Mouse (Mus musculus): ENCODE results near the gene Nup98. TPM values are rescaled to one million over a fixed set of nuclear protein-coding genes. Genes with fewer than 3 reads are reported as not detected.

Gene Nup98
- polyA plus RNA-seq, 1 experiment from 2014 or later = 30.0 TPM

DNA sequence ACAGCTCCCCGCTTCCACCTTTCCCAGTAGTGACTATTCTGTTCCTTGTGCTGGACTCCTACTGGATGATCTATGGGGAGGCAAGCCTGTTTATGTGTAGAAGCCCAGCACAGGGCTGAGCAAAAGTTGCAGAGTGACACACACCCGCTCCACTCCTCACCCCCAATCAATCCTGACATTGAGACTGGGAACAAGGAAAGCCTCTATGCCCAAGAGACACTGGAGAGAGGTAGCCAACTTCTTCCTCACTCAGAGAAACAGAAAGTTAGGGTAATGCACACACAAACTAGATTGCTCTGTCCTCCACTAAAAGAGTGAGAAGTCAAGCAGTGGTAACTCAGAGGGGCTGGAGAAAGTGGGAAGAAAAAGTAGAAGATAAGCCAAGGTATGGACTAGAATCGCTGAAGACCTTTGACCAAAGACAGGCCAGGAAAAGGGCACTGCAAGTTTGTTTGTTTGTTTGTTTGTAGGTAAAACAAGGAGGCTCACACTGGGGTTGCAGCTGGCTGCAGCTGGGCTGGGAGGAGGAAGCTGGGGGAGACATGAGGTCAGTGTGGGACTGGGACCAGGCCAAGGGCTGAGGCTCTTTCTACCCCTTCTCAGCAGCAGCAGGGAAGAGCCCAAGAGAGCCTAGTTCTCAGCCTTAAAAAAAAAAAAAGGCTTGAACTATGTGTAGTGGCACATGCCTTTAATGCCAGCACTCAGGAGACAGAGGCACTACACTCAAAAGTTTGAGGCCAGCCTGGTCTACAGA, 35.0 kb upstream of the Nup98 start:
- Histone ChIP-seq H3K27ac (peak overlapping the region; percentile 100), H3K79me2 (ENCODE audit: inconsistent target) (peaks cover 98% of the 10 kb centered on the region), H3K4me3 (ENCODE audit: inconsistent target) (no peak overlapping the region), H3K36me3 (ENCODE audit: inconsistent target) (peaks cover 15% of the 10 kb centered on the region)
- 64% methylated on average over 3 of the region's 3 CpGs for WGBS (ENCODE audit: missing documents)

DNA sequence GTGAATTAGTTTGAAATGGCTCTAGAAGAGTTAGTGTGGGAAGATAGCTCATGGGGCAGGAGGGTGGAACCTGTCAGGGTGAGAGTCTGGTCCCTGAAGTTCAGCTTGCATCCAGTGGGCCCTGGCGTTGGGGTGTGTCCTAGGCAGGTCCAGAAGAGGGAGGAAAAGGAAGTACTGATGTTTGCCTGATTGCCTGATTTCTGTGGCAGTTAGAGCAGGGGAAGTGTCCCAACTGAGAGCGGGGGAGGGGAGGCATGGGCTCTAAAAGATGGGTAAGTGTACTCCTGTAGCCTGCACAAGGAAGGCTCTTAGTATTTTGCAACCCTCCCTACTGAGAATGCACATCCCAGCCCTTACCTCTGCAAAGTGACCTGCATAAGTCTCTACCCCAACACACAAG, 33.9 kb upstream of the Nup98 start:
- WGBS (ENCODE audit: missing documents) = 11% methylated on average over 2 of the region's 2 CpGs
- Histone ChIP-seq H3K4me3 (ENCODE audit: inconsistent target) (no peak overlapping the region), H3K27ac (peak overlapping the region; percentile 100), H3K79me2 (ENCODE audit: inconsistent target) (peaks cover 100% of the 10 kb centered on the region), H3K36me3 (ENCODE audit: inconsistent target) (peaks cover 26% of the 10 kb centered on the region)

DNA sequence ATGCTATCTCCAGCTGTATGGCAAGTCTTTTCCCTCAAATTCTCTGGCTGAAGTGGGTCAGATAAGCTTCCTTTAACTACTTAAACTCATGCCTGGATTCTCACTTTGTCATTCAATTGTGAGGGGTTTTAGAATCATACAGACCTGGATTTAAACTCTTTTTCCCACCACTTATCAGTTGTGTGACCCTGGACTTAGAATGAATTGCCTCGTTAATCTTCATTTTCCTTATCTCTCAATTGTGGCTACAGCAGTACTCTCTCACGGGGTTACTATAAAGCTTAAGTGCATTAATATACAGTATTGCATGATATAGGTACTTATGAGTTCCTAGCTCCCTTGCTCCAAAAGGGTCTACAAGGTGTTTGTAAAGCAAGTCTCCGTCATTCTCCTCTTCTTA, 32.9 kb upstream of the Nup98 start:
- WGBS (ENCODE audit: missing documents) = 86% methylated on average over 3 of the region's 3 CpGs

DNA sequence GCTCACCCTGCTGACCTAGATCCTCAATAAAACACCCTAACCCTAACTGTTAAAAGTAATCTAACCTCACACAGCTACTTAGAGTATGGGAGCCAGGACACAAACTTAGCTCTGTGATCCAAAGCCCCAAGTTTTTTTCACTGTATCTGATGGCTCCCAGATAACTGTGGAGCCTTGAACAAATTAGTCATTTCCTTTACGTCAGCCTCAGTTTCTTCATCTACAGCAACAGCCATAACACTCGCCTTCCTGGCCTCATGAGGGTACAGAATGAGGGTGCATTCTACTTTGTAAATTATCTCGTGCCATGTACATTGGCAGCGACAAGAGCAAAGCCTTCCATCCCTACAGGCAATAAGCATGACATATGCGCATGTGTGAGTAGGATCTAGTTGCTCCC, 32.4 kb upstream of the Nup98 start:
- Histone ChIP-seq H3K27ac (peak overlapping the region; percentile 100), H3K4me3 (ENCODE audit: inconsistent target) (no peak overlapping the region), H3K36me3 (ENCODE audit: inconsistent target) (peaks cover 39% of the 10 kb centered on the region), H3K79me2 (ENCODE audit: inconsistent target) (peaks cover 100% of the 10 kb centered on the region)
- 58% methylated on average over 5 of the region's 5 CpGs for WGBS (ENCODE audit: missing documents)

More for the DNA sequence above, 32.9 kb upstream of the Nup98 start:
- peak overlapping the region; percentile 100 for H3K27ac ChIP-seq
- peaks cover 100% of the 10 kb centered on the region for H3K79me2 ChIP-seq (ENCODE audit: inconsistent target)
- H3K36me3 ChIP-seq (ENCODE audit: inconsistent target) = peaks cover 34% of the 10 kb centered on the region
- no peak overlapping the region for H3K4me3 ChIP-seq (ENCODE audit: inconsistent target)

DNA sequence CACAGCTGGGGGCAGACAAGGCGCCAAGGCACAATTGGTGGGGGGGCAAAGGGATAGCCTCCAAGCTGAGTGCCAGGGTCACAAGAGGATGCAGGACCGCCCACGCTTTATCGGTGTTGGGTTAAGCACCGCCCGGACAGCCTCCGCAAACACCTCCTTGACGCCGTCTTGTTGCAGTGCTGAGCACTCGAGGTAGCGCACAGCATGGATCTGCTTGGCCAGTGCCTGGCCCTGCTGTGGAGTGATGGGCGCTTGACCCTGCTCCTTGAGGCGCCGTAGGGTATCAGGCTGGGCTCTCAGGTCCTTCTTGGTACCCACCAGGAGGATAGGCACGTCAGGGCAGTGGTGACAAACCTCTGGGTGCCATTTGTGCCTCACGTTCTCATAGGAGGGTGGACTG, 29.6 kb upstream of the Nup98 start:
- Histone ChIP-seq H3K4me3 (ENCODE audit: inconsistent target) (no peak overlapping the region), H3K36me3 (ENCODE audit: inconsistent target) (peaks cover 58% of the 10 kb centered on the region), H3K27ac (no peak overlapping the region), H3K79me2 (ENCODE audit: inconsistent target) (peaks cover 73% of the 10 kb centered on the region)
- 96% methylated on average over 16 of the region's 16 CpGs for WGBS (ENCODE audit: missing documents)

DNA sequence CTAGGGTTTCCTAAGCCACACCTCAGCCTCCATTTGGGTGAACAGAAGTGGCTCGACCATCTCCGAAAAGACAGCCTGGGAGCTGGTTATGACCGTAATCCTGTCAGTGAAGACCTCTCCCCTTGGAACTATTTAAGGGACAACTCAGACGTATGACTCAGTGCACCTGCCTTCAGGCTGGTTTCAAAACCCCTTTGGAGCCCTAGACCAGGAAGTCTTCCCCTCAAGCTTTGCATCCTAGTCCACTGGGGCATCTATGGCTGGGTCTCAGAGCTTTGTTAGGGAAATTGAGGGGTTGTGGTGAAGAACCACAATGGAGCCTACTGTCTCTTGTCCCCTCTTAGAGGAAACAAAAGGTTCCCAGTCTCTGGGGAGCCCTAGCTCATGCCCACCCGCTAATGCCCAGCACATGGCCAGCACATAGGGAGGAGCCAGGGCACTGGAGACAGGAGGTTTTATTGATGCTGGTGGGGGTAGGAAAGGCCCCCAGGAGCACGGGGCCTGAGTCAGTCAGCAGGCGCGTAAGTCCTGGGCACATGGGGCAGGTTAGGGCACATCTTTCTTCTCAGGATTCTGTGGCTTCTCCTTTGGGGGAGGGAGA, 28.8 kb upstream of the Nup98 start:
- no peak overlapping the region for H3K4me3 ChIP-seq (ENCODE audit: inconsistent target)
- 87% methylated on average over 8 of the region's 8 CpGs for WGBS (ENCODE audit: missing documents)
- peaks cover 65% of the 10 kb centered on the region for H3K79me2 ChIP-seq (ENCODE audit: inconsistent target)
- peaks cover 58% of the 10 kb centered on the region for H3K36me3 ChIP-seq (ENCODE audit: inconsistent target)
- no peak overlapping the region for H3K27ac ChIP-seq

DNA sequence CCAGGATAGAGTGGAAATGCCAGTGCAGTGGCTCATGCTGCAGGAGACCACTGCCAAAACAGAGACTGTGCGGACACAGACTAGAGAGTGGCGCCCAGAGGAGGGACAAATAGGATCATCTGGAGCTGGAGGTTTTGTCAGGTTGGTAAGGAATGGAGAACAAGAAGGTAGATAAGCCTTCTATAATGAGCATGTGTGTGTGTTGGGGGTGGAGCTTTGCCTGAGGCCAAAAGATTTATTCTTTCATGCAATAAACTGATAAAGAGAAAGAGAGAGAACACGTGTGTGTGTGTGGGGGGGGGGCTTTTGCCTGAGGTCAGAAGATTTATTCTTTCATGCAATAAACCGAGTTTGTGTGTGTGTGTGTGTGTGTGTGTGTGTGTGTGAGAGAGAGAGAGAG, 23.1 kb upstream of the Nup98 start:
- Histone ChIP-seq H3K4me3 (ENCODE audit: inconsistent target) (no peak overlapping the region), H3K36me3 (ENCODE audit: inconsistent target) (peaks cover 30% of the 10 kb centered on the region; the same call in 1 of the 2 replicates), H3K79me2 (ENCODE audit: inconsistent target) (peaks cover 8% of the 10 kb centered on the region; the same call in 1 of the 2 replicates), H3K27ac (no peak overlapping the region)
- 77% methylated on average over 3 of the region's 4 CpGs for WGBS (ENCODE audit: missing documents)

DNA sequence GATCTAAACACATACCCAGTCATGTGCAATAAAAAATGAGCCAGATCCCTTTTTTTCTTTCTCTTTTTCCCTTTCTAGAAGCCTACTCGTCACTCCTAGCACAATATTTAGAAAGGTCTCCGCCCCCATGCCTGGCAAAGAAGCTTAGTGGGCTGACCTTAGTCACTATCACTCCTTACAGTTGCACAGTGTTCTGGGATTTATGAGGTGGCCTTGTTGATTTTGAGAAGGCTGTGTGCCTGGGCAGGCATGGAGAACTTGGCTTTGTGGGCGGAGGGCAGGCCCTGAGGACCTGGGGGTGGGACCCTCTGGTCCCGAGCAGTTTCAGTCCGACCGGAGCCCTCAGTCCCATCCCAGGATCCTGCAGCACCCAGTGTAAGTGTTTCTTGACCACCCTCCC, 19.8 kb upstream of the Nup98 start:
- Histone ChIP-seq H3K36me3 (ENCODE audit: inconsistent target) (peaks cover 32% of the 10 kb centered on the region), H3K27ac (0 out of 2 replicates have a peak overlapping the region, but pooled peaks have one; percentile 8), H3K79me2 (ENCODE audit: inconsistent target) (peaks cover 15% of the 10 kb centered on the region; the same call in 1 of the 2 replicates), H3K4me3 (ENCODE audit: inconsistent target) (no peak overlapping the region)
- WGBS (ENCODE audit: missing documents) = 79% methylated on average over 6 of the region's 6 CpGs

DNA sequence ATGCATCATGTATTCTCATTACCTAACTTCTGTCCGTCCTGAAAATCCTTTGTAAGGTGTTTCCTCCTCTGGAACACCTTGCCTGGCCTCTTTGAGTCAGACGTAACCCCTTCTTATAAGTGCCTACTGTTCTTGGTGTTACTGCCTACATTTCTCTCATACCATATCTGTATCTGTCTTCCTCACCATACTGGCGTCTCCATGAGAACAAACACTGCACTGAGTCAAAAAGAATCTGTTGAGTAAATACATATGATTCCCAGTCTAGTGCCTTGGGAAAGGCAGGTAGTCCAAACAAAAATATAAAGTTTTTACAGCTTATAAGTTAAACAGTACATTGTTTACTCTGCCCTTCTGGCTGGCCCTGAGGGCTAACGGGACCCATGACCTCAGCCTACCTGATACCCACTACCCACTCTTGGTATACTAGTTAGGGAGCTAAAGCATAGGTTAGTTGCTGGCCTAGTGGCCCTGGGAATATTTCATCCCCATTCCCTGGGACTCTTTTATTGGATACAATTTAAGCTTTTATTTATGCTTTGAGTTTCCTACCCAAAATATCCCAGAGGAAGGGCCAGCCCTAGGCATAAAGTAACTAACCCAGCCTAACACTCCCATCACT, 18.2 kb upstream of the Nup98 start:
- H3K36me3 ChIP-seq (ENCODE audit: inconsistent target) = peaks cover 32% of the 10 kb centered on the region
- H3K79me2 ChIP-seq (ENCODE audit: inconsistent target) = peaks cover 26% of the 10 kb centered on the region; the same call in 1 of the 2 replicates
- no peak overlapping the region for H3K27ac ChIP-seq
- WGBS (ENCODE audit: missing documents) = 95% methylated on average over 4 of the region's 4 CpGs
- no peak overlapping the region for H3K4me3 ChIP-seq (ENCODE audit: inconsistent target)

DNA sequence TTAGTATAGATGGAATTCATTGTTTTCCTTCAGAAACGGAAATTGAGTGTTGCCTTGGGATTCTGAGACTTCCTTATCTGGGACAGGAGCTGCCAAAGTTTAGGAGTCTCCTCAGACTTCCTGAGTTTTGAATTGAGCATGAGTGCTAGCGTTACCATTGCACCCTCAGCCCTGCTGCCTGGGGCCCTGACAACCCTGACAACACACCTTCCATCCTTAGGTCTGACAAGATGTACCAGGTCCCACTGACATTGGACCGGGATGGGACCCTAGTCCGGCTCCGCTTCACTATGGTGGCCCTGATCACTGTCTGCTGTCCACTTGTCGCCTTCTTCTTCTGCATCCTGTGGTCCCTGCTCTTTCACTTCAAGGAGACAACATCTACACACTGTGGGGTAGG, 16.1 kb upstream of the Nup98 start:
- Histone ChIP-seq H3K27ac (no peak overlapping the region), H3K36me3 (ENCODE audit: inconsistent target) (peaks cover 27% of the 10 kb centered on the region), H3K79me2 (ENCODE audit: inconsistent target) (peaks cover 26% of the 10 kb centered on the region; the same call in 1 of the 2 replicates), H3K4me3 (ENCODE audit: inconsistent target) (no peak overlapping the region)
- WGBS (ENCODE audit: missing documents) = 95% methylated on average over 6 of the region's 6 CpGs

DNA sequence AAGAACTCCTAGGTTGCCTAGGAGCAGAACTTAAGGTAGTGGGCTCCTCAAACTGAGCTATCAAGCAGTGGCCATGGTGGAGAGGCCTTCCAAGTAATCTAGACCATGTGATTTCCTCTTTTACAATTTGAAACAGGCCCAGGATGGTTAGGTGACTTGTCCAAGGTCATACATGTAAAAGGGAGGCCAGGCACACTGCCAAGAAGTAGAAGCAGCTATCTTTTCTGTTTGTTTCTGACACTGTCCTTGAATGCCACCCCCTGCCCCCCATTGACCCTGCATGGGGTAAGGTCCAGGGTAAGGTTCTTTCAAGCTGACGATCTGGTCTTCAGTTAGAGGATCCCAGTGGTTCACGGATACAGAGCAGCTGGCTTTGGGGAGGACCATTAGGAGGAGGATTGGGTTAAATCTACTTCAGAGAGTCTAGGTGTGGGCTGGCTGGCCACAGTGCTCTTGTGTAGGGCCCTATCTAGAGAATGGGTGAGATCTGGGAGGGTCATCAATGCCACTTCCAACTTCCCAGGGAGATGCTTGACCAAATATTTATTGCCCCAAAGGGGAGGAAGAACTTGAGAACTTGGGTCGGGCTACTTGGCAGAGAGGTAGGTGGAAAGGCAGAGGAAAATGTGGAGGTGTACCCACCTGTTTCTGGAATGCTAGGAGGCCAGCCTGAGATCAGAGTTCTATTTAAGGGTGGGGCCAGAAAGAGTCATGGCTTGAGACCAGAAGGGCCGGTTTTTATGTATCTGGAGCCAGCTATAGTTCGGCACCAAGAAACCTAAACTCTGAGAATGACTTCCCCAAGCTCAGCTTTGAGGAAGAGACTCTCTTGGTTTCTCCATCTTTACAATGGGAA, 14.1 kb upstream of the Nup98 start:
- Histone ChIP-seq H3K36me3 (ENCODE audit: inconsistent target) (peaks cover 27% of the 10 kb centered on the region), H3K27ac (peak overlapping the region; percentile 50; the same call in 1 of the 2 replicates), H3K79me2 (ENCODE audit: inconsistent target) (peaks cover 26% of the 10 kb centered on the region; the same call in 1 of the 2 replicates), H3K4me3 (ENCODE audit: inconsistent target) (peak overlapping the region; percentile 52)
- WGBS (ENCODE audit: missing documents) = 96% methylated on average over 5 of the region's 5 CpGs

DNA sequence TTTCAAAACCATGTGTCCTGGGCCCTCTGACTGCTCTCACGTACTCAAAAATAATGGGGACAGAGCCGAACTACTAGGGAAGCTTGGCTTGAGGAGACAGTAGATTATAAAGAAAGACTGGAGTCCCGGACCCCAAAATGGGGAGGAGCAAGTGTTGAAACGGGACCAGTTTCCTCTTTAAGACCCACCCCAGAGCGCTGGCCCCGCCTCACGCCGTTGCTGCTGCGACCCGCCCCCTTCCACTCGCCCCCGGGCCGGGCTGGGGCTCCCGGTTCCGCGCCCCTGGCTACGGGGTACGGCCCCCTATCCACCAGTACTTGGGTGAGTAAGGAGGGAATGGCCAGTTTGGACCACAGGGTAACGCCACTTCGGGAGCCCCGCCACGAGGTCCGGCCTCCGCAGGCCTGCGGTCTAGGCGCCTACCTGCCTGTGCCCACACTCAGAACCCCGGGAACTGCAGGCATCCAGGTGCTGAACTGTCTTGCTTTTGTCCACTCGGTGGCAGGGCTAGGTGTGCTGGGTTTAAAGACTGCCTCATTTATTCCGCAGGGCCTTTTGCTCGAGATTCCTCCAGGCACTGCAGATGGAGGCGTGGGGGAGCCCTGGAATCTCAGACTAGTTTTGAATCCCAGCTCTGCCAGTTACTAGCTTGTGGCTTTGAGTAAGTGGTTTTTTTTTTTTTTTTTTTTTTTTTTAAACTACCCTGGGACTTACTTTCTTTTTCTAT, 13.0 kb upstream of the Nup98 start:
- Histone ChIP-seq H3K4me3 (ENCODE audit: inconsistent target) (peak overlapping the region; percentile 52), H3K27ac (peak overlapping the region; percentile 50), H3K36me3 (ENCODE audit: inconsistent target) (peaks cover 26% of the 10 kb centered on the region), H3K79me2 (ENCODE audit: inconsistent target) (peaks cover 26% of the 10 kb centered on the region; the same call in 1 of the 2 replicates)
- under 1% methylated on average over 31 of the region's 31 CpGs for WGBS (ENCODE audit: missing documents)

DNA sequence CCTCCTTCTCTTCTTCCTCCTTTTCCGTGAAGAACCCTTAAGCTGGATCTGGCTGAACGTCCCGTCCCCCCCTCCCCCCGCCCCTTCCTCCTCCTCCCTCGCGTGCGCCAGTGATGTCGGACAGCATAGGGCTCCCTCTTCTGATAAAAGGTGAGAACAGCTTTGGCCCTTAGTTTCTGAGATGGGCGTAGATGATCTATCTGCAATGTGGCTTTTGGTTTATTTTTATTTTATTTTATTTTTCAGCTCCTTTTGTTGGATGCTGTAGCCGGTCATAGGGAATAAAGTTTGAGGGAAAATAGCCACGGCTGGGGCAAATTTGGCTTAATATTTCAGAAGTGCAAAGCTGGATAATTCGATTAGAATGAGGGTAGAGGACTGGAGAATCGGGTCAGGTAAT, 12.4 kb upstream of the Nup98 start:
- WGBS (ENCODE audit: missing documents) = 2% methylated on average over 5 of the region's 13 CpGs
- peaks cover 19% of the 10 kb centered on the region for H3K36me3 ChIP-seq (ENCODE audit: inconsistent target)
- H3K79me2 ChIP-seq (ENCODE audit: inconsistent target) = peaks cover 26% of the 10 kb centered on the region; the same call in 1 of the 2 replicates
- peak overlapping the region; percentile 32 for H3K27ac ChIP-seq
- peak overlapping the region; percentile 52 for H3K4me3 ChIP-seq (ENCODE audit: inconsistent target)

All from macrophage (primary cell).